Mouse (Mus musculus) testis, adult 2 months (tissue): Measurements from ENCODE around the gene Zcchc7.

Experiments
- CTCF ChIP-seq: fragments of 200-500 bp; IDR thresholded peaks from 2 replicates; pipeline ENCODE4 v1.5.1; 2012; ENCODE audit warnings: low read depth, mild to moderate bottlenecking, inconsistent platforms, low read length, moderate library complexity; ENCODE audit not compliant: control insufficient read depth, insufficient read depth, insufficient replicate concordance
- POLR2A ChIP-seq: fragments of 200-500 bp; IDR thresholded peaks from 2 replicates; pipeline ENCODE4 v1.6.1; 2012; ENCODE audit warnings: low read depth, mild to moderate bottlenecking, inconsistent platforms, low read length, moderate library complexity; ENCODE audit not compliant: control insufficient read depth

- TF ChIP-seq POLR2A (no peak), CTCF (no peak)
Measured at GRCm38 (mm10) chr4:44940286-44940685, 184.6 kb downstream of the Zcchc7 start.
